8 mouse cellular contexts compared by ENCODE assay signal in genomic region chr19:56565358-56565757, GRCm38 (mm10). TPM values are rescaled to one million over a fixed set of nuclear protein-coding genes. Genes with fewer than 3 reads are reported as not detected.
DNase-seq lines count a peak whose midpoint lies in the region; ATAC-seq and TF ChIP-seq lines count a peak whose summit lies in the region.

No protein-coding gene starts in this region.

- H3K4me1 ChIP-seq in forebrain, postnatal 0 days (ENCODE audit: insufficient read depth), result no peaks in the 10 kb centered on the region
- 0 out of 2 replicates have a peak, but pooled peaks cover 2% of the 10 kb centered on the region for H3K4me1 ChIP-seq in forebrain, embryonic 12.5 days
- H3K4me1 ChIP-seq in liver, embryonic 14.5 days (replicated peaks; ENCODE audit: control insufficient read depth in 2 of 2, insufficient read depth in 2 of 2, low read length in 1 of 2), result peaks cover 0 to 8% of the 10 kb centered on the region in 2 experiments; a peak in 3 of 4 replicates
- peaks cover 53% of the 10 kb centered on the region for H3K4me1 ChIP-seq in liver, embryonic 12.5 days

- H3K27me3 ChIP-seq in forebrain, postnatal 0 days (ENCODE audit: insufficient read depth, low read length), result no peaks in the 10 kb centered on the region
- no peaks in the 10 kb centered on the region for H3K27me3 ChIP-seq in forebrain, embryonic 12.5 days
- no peaks in the 10 kb centered on the region for H3K27me3 ChIP-seq in liver, embryonic 14.5 days (ENCODE audit: control insufficient read depth, insufficient read depth, low read length)
- H3K27me3 ChIP-seq in liver, embryonic 12.5 days (replicated peaks), result no peaks in the 10 kb centered on the region

- no peak for DNase-seq in forebrain, postnatal 0 days
- no peak for DNase-seq in liver, embryonic 14.5 days (ENCODE audit: low read depth in 3 of 3, low spot score in 3 of 3)
- peak; percentile 37 for DNase-seq in MN1 (ENCODE audit: low spot score)
- DNase-seq in spleen, adult 18-20 months, result no peak
- no peak for DNase-seq in left cerebral cortex, postnatal 14 days (ENCODE audit: low spot score in 2 of 2)

- ATAC-seq in forebrain, postnatal 0 days, result no peak
- ATAC-seq in forebrain, embryonic 12.5 days (ENCODE audit: low FRiP score), result no peak
- ATAC-seq in liver, embryonic 14.5 days (ENCODE audit: insufficient read depth), result no peak
- ATAC-seq in liver, embryonic 12.5 days, result no peak

- intact Hi-C loops in left cerebral cortex, postnatal 14 days (cut with DNase I), result loop anchor here (2.0 kb wide), 1 partner anchor 211 kb away; no protein-coding TSS in a partner anchor

- WGBS in forebrain, postnatal 0 days, result 64% methylated on average over 6 of the region's 6 CpGs
- WGBS in forebrain, embryonic 12.5 days, result 74% methylated on average over 6 of the region's 6 CpGs
- WGBS in liver, embryonic 14.5 days (ENCODE audit: insufficient replicate concordance), result 70% methylated on average over 6 of the region's 6 CpGs
- 68% methylated on average over 6 of the region's 6 CpGs for WGBS in liver, embryonic 12.5 days (ENCODE audit: insufficient replicate concordance)
- WGBS in macrophage (ENCODE audit: missing documents), result 82% methylated on average over 6 of the region's 6 CpGs

- H3K36me3 ChIP-seq in forebrain, postnatal 0 days (ENCODE audit: insufficient read depth), result no peaks in the 10 kb centered on the region
- H3K36me3 ChIP-seq in forebrain, embryonic 12.5 days (replicated peaks), result peaks cover under 1% of the 10 kb centered on the region; the same call in 1 of the 2 replicates
- H3K36me3 ChIP-seq in liver, embryonic 14.5 days (replicated peaks; ENCODE audit: control insufficient read depth, insufficient read depth, low read depth), result no peaks in the 10 kb centered on the region
- H3K36me3 ChIP-seq in liver, embryonic 12.5 days, result peaks cover 21% of the 10 kb centered on the region
- peaks cover 13% of the 10 kb centered on the region; the same call in 1 of the 2 replicates for H3K36me3 ChIP-seq in macrophage (ENCODE audit: inconsistent target)

- H3K4me2 ChIP-seq in forebrain, postnatal 0 days (ENCODE audit: low read depth), result no peak overlapping the region
- no peak overlapping the region for H3K4me2 ChIP-seq in forebrain, embryonic 12.5 days
- no peak overlapping the region for H3K4me2 ChIP-seq in liver, embryonic 14.5 days (ENCODE audit: low read depth)
- no peak overlapping the region for H3K4me2 ChIP-seq in liver, embryonic 12.5 days

- no peak overlapping the region for H3K9ac ChIP-seq in forebrain, postnatal 0 days
- no peak overlapping the region for H3K9ac ChIP-seq in forebrain, embryonic 12.5 days
- no peak overlapping the region for H3K9ac ChIP-seq in liver, embryonic 14.5 days (replicated peaks)
- no peak overlapping the region for H3K9ac ChIP-seq in liver, embryonic 12.5 days

- no peak overlapping the region for H3K27ac ChIP-seq in forebrain, postnatal 0 days (ENCODE audit: low read depth, low read length)
- no peak overlapping the region for H3K27ac ChIP-seq in forebrain, embryonic 12.5 days
- no peak overlapping the region for H3K27ac ChIP-seq in liver, embryonic 14.5 days
- no peak overlapping the region for H3K27ac ChIP-seq in liver, embryonic 12.5 days
- H3K27ac ChIP-seq in macrophage, result 0 out of 2 replicates have a peak overlapping the region, but pooled peaks have one; percentile 10

- H3K79me2 ChIP-seq in macrophage (ENCODE audit: inconsistent target), result peaks cover 95% of the 10 kb centered on the region

- H3K4me3 ChIP-seq in forebrain, postnatal 0 days (ENCODE audit: low read depth, low read length), result no peak overlapping the region
- H3K4me3 ChIP-seq in forebrain, embryonic 12.5 days (replicated peaks), result no peak overlapping the region
- no peak overlapping the region for H3K4me3 ChIP-seq in liver, embryonic 14.5 days (ENCODE audit: insufficient read depth in 1 of 2, low read depth in 2 of 2, low read length in 2 of 2)
- no peak overlapping the region for H3K4me3 ChIP-seq in liver, embryonic 12.5 days
- peak overlapping the region; percentile 7; the same call in 1 of the 2 replicates for H3K4me3 ChIP-seq in macrophage (ENCODE audit: inconsistent target)

- peak; percentile 64 for TF ChIP-seq CTCF in forebrain, postnatal 0 days (IDR thresholded peaks at IDR 0.05; ENCODE audit: low read depth)
- TF ChIP-seq CTCF in liver, embryonic 14.5 days (IDR thresholded peaks at IDR 0.05; ENCODE audit: low read depth), result peak; percentile 31

- no peak for TF ChIP-seq EP300 in liver, embryonic 14.5 days (IDR thresholded peaks at IDR 0.05; ENCODE audit: low read depth)

- H3K9me3 ChIP-seq in forebrain, postnatal 0 days (ENCODE audit: low read length), result no peaks in the 10 kb centered on the region
- no peaks in the 10 kb centered on the region for H3K9me3 ChIP-seq in forebrain, embryonic 12.5 days
- H3K9me3 ChIP-seq in liver, embryonic 14.5 days (ENCODE audit: control insufficient read depth, low read length), result no peaks in the 10 kb centered on the region
- H3K9me3 ChIP-seq in liver, embryonic 12.5 days (replicated peaks), result no peaks in the 10 kb centered on the region

RNA-seq across cellular contexts. Expression of gene Nhlrc2, which starts 17.3 kb away (rescaled TPM):
- total RNA-seq in forebrain, postnatal 0 days (2014; rRNA removed), result 11.5 and 13.7 TPM in 2 replicates
- polyA plus RNA-seq in forebrain, postnatal 0 days (2015; fragmentation: Nextera tagmentation; extraction: Ambion mirVana), result 3.8 and 5.8 TPM in 2 replicates
- polyA plus RNA-seq in forebrain, embryonic 12.5 days (2016; fragmentation: Nextera tagmentation; extraction: Ambion mirVana), result 17.7 and 18.1 TPM in 2 replicates
- 3.9 and 5.0 TPM in 2 replicates for polyA plus RNA-seq in liver, embryonic 14.5 days (2012; rRNA removed)
- polyA plus RNA-seq in liver, embryonic 14.5 days (2014; fragmentation: Nextera tagmentation; extraction: Ambion mirVana), result 6.9 and 7.3 TPM in 2 replicates
- 11.1 and 12.0 TPM in 2 replicates for polyA plus RNA-seq in liver, embryonic 12.5 days (2016; fragmentation: Nextera tagmentation; extraction: Ambion mirVana)
- total RNA-seq in macrophage (2018; cell fraction: chromatin; rRNA removed), result 10 to 100 TPM; 12.0 to 46.5 (median 32.0) TPM
- 1 to 10 TPM; 4.7 to 10.0 (median 7.1) TPM for total RNA-seq in macrophage (2018; cell fraction: cytosol; rRNA removed)
- total RNA-seq in macrophage (2018; cell fraction: nucleus; rRNA removed), result 10 to 100 TPM in 25 of 26 experiments, 1 to 10 TPM in 1; 9.2 to 39.8 (median 21.7) TPM
- polyA plus RNA-seq in macrophage (2018), result 5.8 to 7.3 TPM (median 6.6 TPM) in 3 replicates
- 10 to 100 TPM; 10.9 to 12.2 TPM for total RNA-seq in left cerebral cortex, postnatal 14 days (2021)

RNA-seq across cellular contexts. Expression of gene Dclre1a, which starts 17.3 kb away (rescaled TPM):
- total RNA-seq in forebrain, postnatal 0 days (2014; rRNA removed), result 6.7 and 10.4 TPM in 2 replicates
- 8.2 and 9.8 TPM in 2 replicates for polyA plus RNA-seq in forebrain, postnatal 0 days (2015; fragmentation: Nextera tagmentation; extraction: Ambion mirVana)
- polyA plus RNA-seq in forebrain, embryonic 12.5 days (2016; fragmentation: Nextera tagmentation; extraction: Ambion mirVana), result 16.3 and 17.8 TPM in 2 replicates
- 8.1 and 12.0 TPM in 2 replicates for polyA plus RNA-seq in liver, embryonic 14.5 days (2012; rRNA removed)
- 17.1 and 17.9 TPM in 2 replicates for polyA plus RNA-seq in liver, embryonic 14.5 days (2014; fragmentation: Nextera tagmentation; extraction: Ambion mirVana)
- polyA plus RNA-seq in liver, embryonic 12.5 days (2016; fragmentation: Nextera tagmentation; extraction: Ambion mirVana), result 18.9 and 19.3 TPM in 2 replicates
- 10 to 100 TPM in 20 of 26 experiments, 1 to 10 TPM in 6; 2.7 to 62.9 (median 24.8) TPM for total RNA-seq in macrophage (2018; cell fraction: chromatin; rRNA removed)
- total RNA-seq in macrophage (2018; cell fraction: cytosol; rRNA removed), result 10 to 100 TPM in 5 of 26 experiments, 1 to 10 TPM in 21; 2.6 to 10.9 (median 8.5) TPM
- 10 to 100 TPM in 19 of 26 experiments, 1 to 10 TPM in 7; 5.1 to 51.2 (median 15.3) TPM for total RNA-seq in macrophage (2018; cell fraction: nucleus; rRNA removed)
- polyA plus RNA-seq in macrophage (2018), result 9.9 to 18.5 TPM (median 11.4 TPM) in 3 replicates
- total RNA-seq in left cerebral cortex, postnatal 14 days (2021), result 10 to 100 TPM in 1 of 2 experiments, 1 to 10 TPM in 1; 8.9 to 10.3 TPM
